Mouse (Mus musculus): ENCODE results near the gene Nudt14. TPM values are rescaled to one million over a fixed set of nuclear protein-coding genes. Genes with fewer than 3 reads are reported as not detected.

Gene Nudt14
- total RNA-seq, 1 experiment = 21.9 TPM

DNA sequence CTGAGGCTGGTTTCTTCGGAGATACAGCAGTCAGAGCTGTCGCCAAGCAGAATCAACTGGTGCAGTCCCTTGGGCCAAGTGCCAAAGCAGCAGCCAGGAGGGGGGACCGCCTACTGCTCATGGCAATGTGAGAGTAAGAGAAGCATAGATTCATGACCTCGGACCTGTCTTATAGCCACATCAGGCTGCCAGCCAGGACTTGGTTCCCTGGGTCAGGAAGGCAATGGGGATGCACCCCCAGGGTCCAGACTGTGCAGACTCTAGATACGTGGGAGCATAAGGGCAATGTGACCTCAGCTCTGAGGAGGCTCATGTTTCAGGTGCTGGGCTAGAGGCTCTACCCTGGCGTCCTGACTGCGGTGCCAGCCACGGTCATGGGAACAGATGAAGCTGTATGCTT is 38.0 kb downstream of the Nudt14 start:
- TF ChIP-seq CHD2 (IDR thresholded peaks at IDR 0.05; ENCODE audit: low read depth, low read length) = no peak
- TF ChIP-seq HCFC1 (IDR thresholded peaks at IDR 0.05; ENCODE audit: borderline replicate concordance, insufficient read depth, low read length) = no peak
- TF ChIP-seq MAFK (IDR thresholded peaks at IDR 0.05; ENCODE audit: insufficient read depth, low read depth, low read length) = no peak
- TF ChIP-seq ZC3H11A (IDR thresholded peaks at IDR 0.05; ENCODE audit: borderline replicate concordance, low read depth, low read length) = no peak
- TF ChIP-seq ZNF384 (IDR thresholded peaks at IDR 0.05; ENCODE audit: low read depth, low read length) = no peak
- Histone ChIP-seq H3K4me1 (ENCODE audit: control insufficient read depth in 2 of 2, insufficient read depth in 2 of 2, low read length in 2 of 2, poor library complexity in 1 of 2) (no peaks in the 10 kb centered on the region), H3K9me3 (ENCODE audit: control insufficient read depth, insufficient read depth, low read depth, low read length) (no peaks in the 10 kb centered on the region), H3K9ac (ENCODE audit: insufficient read depth, low read depth, low read length, poor library complexity, severe bottlenecking) (no peak overlapping the region), H3K36me3 (ENCODE audit: control insufficient read depth, insufficient read depth, low read length, poor library complexity, severe bottlenecking) (peaks cover 3% of the 10 kb centered on the region; the same call in 1 of the 2 replicates), H3K27ac (ENCODE audit: insufficient read depth, low read depth, low read length, poor library complexity, severe bottlenecking) (no peak overlapping the region), H3K4me3 (ENCODE audit: insufficient read depth in 1 of 2, low read depth in 1 of 2, low read length in 2 of 2, poor library complexity in 1 of 2, severe bottlenecking in 1 of 2) (no peak overlapping the region)
- no peak for DNase-seq (ENCODE audit: low read depth, low spot score)
- in situ Hi-C loops (cut with MboI; ENCODE audit: low sequenced_read_pairs in 2 of 2, unreplicated experiment in 2 of 2) = no loop called here

DNA sequence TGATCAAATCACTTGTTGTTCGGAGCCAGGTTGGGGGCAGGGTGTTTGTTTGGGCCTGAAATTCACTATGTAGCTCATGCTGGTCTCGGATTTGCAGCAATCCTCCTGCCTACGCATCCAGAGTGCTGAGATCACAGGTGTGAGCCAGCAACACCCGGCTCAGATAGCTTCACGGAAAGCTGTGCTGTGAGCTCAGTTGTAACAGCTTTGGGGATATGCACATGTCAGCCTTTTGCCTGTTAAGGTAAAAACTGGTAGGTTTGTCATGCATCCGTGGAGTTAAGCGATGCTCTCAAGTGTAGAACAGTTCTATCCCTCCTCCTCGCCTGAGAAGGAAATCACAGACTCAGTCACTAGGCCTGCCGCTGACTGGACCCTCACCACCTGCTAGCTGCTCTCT is 41.3 kb downstream of the Nudt14 start:
- H3K4me3 ChIP-seq (ENCODE audit: insufficient read depth in 1 of 2, low read depth in 1 of 2, low read length in 2 of 2, poor library complexity in 1 of 2, severe bottlenecking in 1 of 2) = no peak overlapping the region
- TF ChIP-seq MAFK (IDR thresholded peaks at IDR 0.05; ENCODE audit: insufficient read depth, low read depth, low read length) = no peak
- no peak for TF ChIP-seq HCFC1 (IDR thresholded peaks at IDR 0.05; ENCODE audit: borderline replicate concordance, insufficient read depth, low read length)
- TF ChIP-seq ZC3H11A (IDR thresholded peaks at IDR 0.05; ENCODE audit: borderline replicate concordance, low read depth, low read length) = no peak
- TF ChIP-seq CHD2 (IDR thresholded peaks at IDR 0.05; ENCODE audit: low read depth, low read length) = no peak
- TF ChIP-seq ZNF384 (IDR thresholded peaks at IDR 0.05; ENCODE audit: low read depth, low read length) = no peak
- H3K9me3 ChIP-seq (ENCODE audit: control insufficient read depth, insufficient read depth, low read depth, low read length) = no peaks in the 10 kb centered on the region
- DNase-seq (ENCODE audit: low read depth, low spot score) = no peak
- in situ Hi-C loops (cut with MboI; ENCODE audit: low sequenced_read_pairs in 2 of 2, unreplicated experiment in 2 of 2) = no loop called here
- H3K36me3 ChIP-seq (ENCODE audit: control insufficient read depth, insufficient read depth, low read length, poor library complexity, severe bottlenecking) = no peaks in the 10 kb centered on the region
- no peaks in the 10 kb centered on the region for H3K4me1 ChIP-seq (ENCODE audit: control insufficient read depth in 2 of 2, insufficient read depth in 2 of 2, low read length in 2 of 2, poor library complexity in 1 of 2)
- no peak overlapping the region for H3K9ac ChIP-seq (ENCODE audit: insufficient read depth, low read depth, low read length, poor library complexity, severe bottlenecking)
- no peak overlapping the region for H3K27ac ChIP-seq (ENCODE audit: insufficient read depth, low read depth, low read length, poor library complexity, severe bottlenecking)

DNA sequence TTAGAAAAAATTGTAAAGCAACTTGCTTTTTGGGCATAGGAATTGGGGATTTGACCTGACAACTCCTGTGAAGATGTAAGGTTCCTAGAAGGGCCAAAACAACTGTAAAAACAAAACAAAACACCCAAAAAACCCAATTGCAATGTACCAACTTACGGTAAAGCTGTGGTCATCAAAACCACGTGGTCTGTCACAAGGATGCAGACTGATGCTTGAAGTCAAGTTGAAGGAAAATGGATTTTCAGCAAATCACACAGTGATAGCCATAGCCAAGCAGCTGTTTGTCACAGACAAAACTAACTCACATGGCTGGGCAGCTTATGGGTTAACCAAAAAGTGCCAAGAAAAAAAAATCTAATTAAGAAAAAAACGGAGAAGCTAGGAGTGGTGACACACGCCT is 43.0 kb downstream of the Nudt14 start:
- in situ Hi-C loops (cut with MboI; ENCODE audit: low sequenced_read_pairs in 2 of 2, unreplicated experiment in 2 of 2) = no loop called here
- H3K9me3 ChIP-seq (ENCODE audit: control insufficient read depth, insufficient read depth, low read depth, low read length) = no peaks in the 10 kb centered on the region
- TF ChIP-seq MAFK (IDR thresholded peaks at IDR 0.05; ENCODE audit: insufficient read depth, low read depth, low read length) (no peak), ZC3H11A (IDR thresholded peaks at IDR 0.05; ENCODE audit: borderline replicate concordance, low read depth, low read length) (no peak), CHD2 (IDR thresholded peaks at IDR 0.05; ENCODE audit: low read depth, low read length) (no peak)

DNA sequence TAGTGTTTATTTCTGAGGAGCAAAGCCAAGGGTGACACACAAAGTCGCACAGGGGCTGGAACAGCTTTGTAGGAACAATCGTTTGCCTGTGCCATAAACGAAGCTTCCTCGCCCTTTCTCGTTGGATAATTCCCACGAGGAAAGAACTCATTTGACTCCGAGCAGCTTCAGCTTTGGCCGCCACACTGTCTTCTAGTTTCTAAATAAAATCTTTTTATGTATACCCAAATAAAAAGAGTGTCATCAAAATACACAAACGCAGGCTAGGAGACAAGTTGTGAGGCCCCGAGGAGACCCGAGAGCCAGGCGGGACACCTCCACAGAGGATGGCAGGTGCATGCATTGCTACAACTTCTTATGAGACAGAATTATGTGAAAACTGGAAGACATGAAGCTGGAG is 43.6 kb downstream of the Nudt14 start:
- TF ChIP-seq CHD2 (IDR thresholded peaks at IDR 0.05; ENCODE audit: low read depth, low read length) = no peak
- no peak for TF ChIP-seq MAFK (IDR thresholded peaks at IDR 0.05; ENCODE audit: insufficient read depth, low read depth, low read length)
- TF ChIP-seq HCFC1 (IDR thresholded peaks at IDR 0.05; ENCODE audit: borderline replicate concordance, insufficient read depth, low read length) = no peak
- TF ChIP-seq ZC3H11A (IDR thresholded peaks at IDR 0.05; ENCODE audit: borderline replicate concordance, low read depth, low read length) = no peak
- no peak for TF ChIP-seq ZNF384 (IDR thresholded peaks at IDR 0.05; ENCODE audit: low read depth, low read length)
- no peaks in the 10 kb centered on the region for H3K4me1 ChIP-seq (ENCODE audit: control insufficient read depth in 2 of 2, insufficient read depth in 2 of 2, low read length in 2 of 2, poor library complexity in 1 of 2)
- H3K36me3 ChIP-seq (ENCODE audit: control insufficient read depth, insufficient read depth, low read length, poor library complexity, severe bottlenecking) = no peaks in the 10 kb centered on the region
- H3K9ac ChIP-seq (ENCODE audit: insufficient read depth, low read depth, low read length, poor library complexity, severe bottlenecking) = no peak overlapping the region
- in situ Hi-C loops (cut with MboI; ENCODE audit: low sequenced_read_pairs in 2 of 2, unreplicated experiment in 2 of 2) = no loop called here
- no peak overlapping the region for H3K27ac ChIP-seq (ENCODE audit: insufficient read depth, low read depth, low read length, poor library complexity, severe bottlenecking)
- no peak for DNase-seq (ENCODE audit: low read depth, low spot score)
- H3K4me3 ChIP-seq (ENCODE audit: insufficient read depth in 1 of 2, low read depth in 1 of 2, low read length in 2 of 2, poor library complexity in 1 of 2, severe bottlenecking in 1 of 2) = no peak overlapping the region
- no peaks in the 10 kb centered on the region for H3K9me3 ChIP-seq (ENCODE audit: control insufficient read depth, insufficient read depth, low read depth, low read length)

More for the DNA sequence above, 43.0 kb downstream of the Nudt14 start:
- no peaks in the 10 kb centered on the region for H3K4me1 ChIP-seq (ENCODE audit: control insufficient read depth in 2 of 2, insufficient read depth in 2 of 2, low read length in 2 of 2, poor library complexity in 1 of 2)
- H3K4me3 ChIP-seq (ENCODE audit: insufficient read depth in 1 of 2, low read depth in 1 of 2, low read length in 2 of 2, poor library complexity in 1 of 2, severe bottlenecking in 1 of 2) = no peak overlapping the region
- no peak overlapping the region for H3K9ac ChIP-seq (ENCODE audit: insufficient read depth, low read depth, low read length, poor library complexity, severe bottlenecking)
- H3K36me3 ChIP-seq (ENCODE audit: control insufficient read depth, insufficient read depth, low read length, poor library complexity, severe bottlenecking) = no peaks in the 10 kb centered on the region
- no peak overlapping the region for H3K27ac ChIP-seq (ENCODE audit: insufficient read depth, low read depth, low read length, poor library complexity, severe bottlenecking)
- no peak for DNase-seq (ENCODE audit: low read depth, low spot score)

Data from ES-E14 (cell line).